Mouse (Mus musculus) embryonic fibroblast, embryonic 13.5 days (primary cell): ENCODE measurements around the gene Tmem86a. TPM values are rescaled to one million over a fixed set of nuclear protein-coding genes. Genes with fewer than 3 reads are reported as not detected.

Source experiments
- H3K27ac ChIP-seq: 2 replicates; pipeline ENCODE4 v1.5.1; 2012; ENCODE audit warnings: low read length, control low read depth, inconsistent platforms; ENCODE audit not compliant: insufficient read depth
- H3K4me1 ChIP-seq: 2 replicates; pipeline ENCODE4 v1.6.1; 2011; ENCODE audit warnings: low read length; ENCODE audit not compliant: control insufficient read depth, insufficient read depth
- H3K4me3 ChIP-seq: 2 replicates; pipeline ENCODE4 v1.5.1; 2011; ENCODE audit warnings: mild to moderate bottlenecking, control low read depth, low read length; ENCODE audit not compliant: insufficient read depth
- CTCF ChIP-seq: IDR thresholded peaks from 2 replicates; pipeline ENCODE4 v1.5.1; 2011; ENCODE audit warnings: mild to moderate bottlenecking, control low read depth, low read length, moderate library complexity, borderline replicate concordance; ENCODE audit not compliant: insufficient read depth
- POLR2A ChIP-seq: IDR thresholded peaks from 2 replicates; pipeline ENCODE4 v1.6.1; 2011; ENCODE audit warnings: low read depth, mild to moderate bottlenecking, control low read depth, low read length, moderate library complexity
- polyA plus RNA-seq: library from polyadenylated mRNA; stranded (reverse); fragments of >200 nt; gene quantifications from 2 replicates; pipeline ENCODE4 v1.2.4, GENCODE M21; 2011; ENCODE audit warnings: low read depth; ENCODE audit not compliant: missing spikeins, insufficient read length

Tmem86a gene
- polyA plus RNA-seq, 1 experiment = 19.5 TPM

DNA sequence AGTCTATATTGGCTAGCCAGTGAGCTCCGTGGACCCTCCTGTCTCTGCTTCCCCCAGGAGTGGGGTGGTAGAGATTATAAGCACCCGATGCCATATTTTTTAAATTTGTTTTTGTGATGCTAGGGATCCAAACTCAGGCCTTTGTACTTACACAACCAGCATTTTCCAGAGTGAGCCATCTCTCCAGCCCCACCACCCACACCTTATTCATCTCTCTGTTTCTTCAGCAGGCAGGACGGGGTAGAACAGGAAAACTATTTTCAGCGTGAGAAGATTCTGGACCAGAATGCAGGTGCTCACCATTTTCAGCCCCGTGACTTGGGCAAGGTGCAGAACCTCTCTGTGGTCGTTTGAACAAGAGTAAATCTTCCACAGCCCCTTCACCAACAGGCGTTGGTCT lies 48.9 kb downstream of the Tmem86a start:
- Histone ChIP-seq H3K4me3 (no peak overlapping the region), H3K4me1 (peaks cover 2% of the 10 kb centered on the region)

GRCm38 (mm10) chr7:47100615-47101014 lies 50.2 kb downstream of the Tmem86a start:
- H3K27ac ChIP-seq = no peak overlapping the region
- TF ChIP-seq CTCF (no peak), POLR2A (no peak)
- no peak overlapping the region for H3K4me3 ChIP-seq
- H3K4me1 ChIP-seq = peaks cover 2% of the 10 kb centered on the region

More for the DNA sequence above, 48.9 kb downstream of the Tmem86a start:
- TF ChIP-seq CTCF = no peak
- TF ChIP-seq POLR2A = no peak
- no peak overlapping the region for H3K27ac ChIP-seq

- Histone ChIP-seq H3K4me3 (no peak overlapping the region), H3K27ac (no peak overlapping the region), H3K4me1 (peaks cover 2% of the 10 kb centered on the region)
- no peak for TF ChIP-seq POLR2A
- TF ChIP-seq CTCF = no peak
Observed at GRCm38 (mm10) chr7:47102970-47103369, 52.6 kb downstream of the Tmem86a start.

DNA sequence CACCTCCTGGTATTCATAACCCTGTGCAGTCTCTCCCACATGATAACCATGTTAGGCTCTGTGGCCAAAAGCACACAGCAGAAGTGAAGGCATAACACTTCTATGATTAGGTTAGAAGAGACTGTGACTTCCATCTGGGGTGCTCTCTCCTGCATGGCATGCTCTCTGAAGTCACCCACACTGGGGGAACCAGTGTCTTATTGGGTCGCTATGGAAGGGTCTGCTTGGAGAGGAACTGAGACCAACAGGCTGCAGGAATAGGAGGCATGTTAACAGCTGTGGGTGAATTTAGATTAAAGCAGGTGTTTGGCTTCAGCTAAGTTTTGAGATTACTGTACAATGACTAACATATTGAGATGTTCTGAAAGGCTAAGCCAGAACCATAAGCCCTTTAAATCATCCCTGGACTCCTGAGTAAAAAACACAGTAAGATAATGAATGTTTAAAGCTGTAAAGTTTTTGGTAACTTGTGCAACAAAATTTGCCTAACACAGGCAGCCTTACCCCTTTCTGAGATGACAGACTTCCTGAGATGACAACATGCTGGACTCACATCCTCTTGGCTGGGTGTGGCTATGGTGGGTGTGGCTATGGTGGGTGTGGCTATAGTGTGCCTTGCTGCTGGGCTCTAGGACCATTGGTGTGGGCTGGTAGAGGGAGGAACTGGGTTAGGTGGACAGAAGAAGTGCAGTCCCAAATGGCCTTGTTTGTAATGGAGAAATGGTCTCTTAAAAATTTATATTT lies 53.4 kb downstream of the Tmem86a start:
- Histone ChIP-seq H3K27ac (no peak overlapping the region), H3K4me1 (peaks cover 2% of the 10 kb centered on the region), H3K4me3 (no peak overlapping the region)
- TF ChIP-seq POLR2A (no peak), CTCF (no peak)

Other genes starting within 250 kb of the Tmem86a start
- gene Ldha, start 209.1 kb upstream of the Tmem86a start, polyA plus RNA-seq = 671 and 785 TPM in 2 replicates
- gene Ldhc, start 189.4 kb upstream of the Tmem86a start, polyA plus RNA-seq = not detected in 2 replicates
- 140 and 175 TPM in 2 replicates for gene Tsg101, start 130.6 kb upstream of the Tmem86a start, polyA plus RNA-seq
- 23.6 and 24.8 TPM in 2 replicates for gene Uevld, start 92.1 kb upstream of the Tmem86a start, polyA plus RNA-seq
- gene Gm9999, start 67.0 kb upstream of the Tmem86a start, polyA plus RNA-seq = not detected in 2 replicates
- 21.0 and 23.3 TPM in 2 replicates for gene Spty2d1, start 42.2 kb upstream of the Tmem86a start, polyA plus RNA-seq
- gene Ptpn5, start 83.1 kb downstream of the Tmem86a start, polyA plus RNA-seq = not detected in 2 replicates
- not detected in 2 replicates for gene Mrgpra6, start 154.3 kb downstream of the Tmem86a start, polyA plus RNA-seq
- not detected in 2 replicates for gene Mrgpra9, start 202.2 kb downstream of the Tmem86a start, polyA plus RNA-seq